Mouse (Mus musculus): ENCODE results near the gene Xkrx. TPM values are rescaled to one million over a fixed set of nuclear protein-coding genes. Genes with fewer than 3 reads are reported as not detected.
A peak's percentile ranks its signal among the peaks of the same experiment; 100 is the strongest.
"Not testable (repeated sequence)": the region's sequence is repeated elsewhere in the genome, so short reads cannot be mapped to it uniquely, and the experiment has no call there.

Xkrx gene
- polyA plus RNA-seq (2015; fragmentation: Nextera tagmentation; extraction: Ambion mirVana) = 0.09 TPM in 1 of 2 replicates, not detected in the other

GRCm38 (mm10) chrX:134162043-134162720, at the start of gene Xkrx:
TSS of gene Xkrx (minus strand) at chrX:134162076.
- Histone ChIP-seq H3K4me1 (replicated peaks) (no peaks in the 10 kb centered on the region), H3K9me3 (replicated peaks) (no peaks in the 10 kb centered on the region), H3K4me2 (0 out of 2 replicates have a peak within 1 kb of the TSS, but pooled peaks have one; percentile 10), H3K27ac (no peak within 1 kb of the TSS), H3K9ac (no peak within 1 kb of the TSS), H3K27me3 (peaks cover 12% of the 10 kb centered on the region; the same call in 1 of the 2 replicates), H3K4me3 (replicated peaks) (no peak within 1 kb of the TSS), H3K36me3 (no peaks in the 10 kb centered on the region)
- DNase-seq (no peak), ATAC-seq (ENCODE audit: low read depth) (no peak)
- 33% methylated on average over 16 of the region's 16 CpGs for WGBS (ENCODE audit: insufficient replicate concordance)

GRCm38 (mm10) chrX:134211151-134211642, 49.3 kb upstream of the Xkrx start:
- no peak for DNase-seq
- no peaks in the 10 kb centered on the region for H3K36me3 ChIP-seq
- 76% methylated on average over 7 of the region's 7 CpGs for WGBS (ENCODE audit: insufficient replicate concordance)
- H3K4me1 ChIP-seq (replicated peaks) = peaks cover 6% of the 10 kb centered on the region
- H3K4me3 ChIP-seq (replicated peaks) = no peak overlapping the region
- H3K9me3 ChIP-seq (replicated peaks) = no peaks in the 10 kb centered on the region
- H3K4me2 ChIP-seq = no peak overlapping the region
- ATAC-seq (ENCODE audit: low read depth) = no peak
- H3K9ac ChIP-seq = no peak overlapping the region
- no peak overlapping the region for H3K27ac ChIP-seq
- H3K27me3 ChIP-seq = no peaks in the 10 kb centered on the region

GRCm38 (mm10) chrX:134208491-134208890, 46.6 kb upstream of the Xkrx start:
- Histone ChIP-seq H3K4me1 (replicated peaks) (peaks cover 6% of the 10 kb centered on the region), H3K27ac (peak overlapping the region; percentile 27), H3K36me3 (no peaks in the 10 kb centered on the region), H3K9me3 (replicated peaks) (no peaks in the 10 kb centered on the region), H3K9ac (no peak overlapping the region), H3K4me3 (replicated peaks) (no peak overlapping the region), H3K27me3 (no peaks in the 10 kb centered on the region), H3K4me2 (no peak overlapping the region)
- 49% methylated on average over 2 of the region's 2 CpGs for WGBS (ENCODE audit: insufficient replicate concordance)
- peak; percentile 9 for DNase-seq
- ATAC-seq (ENCODE audit: low read depth) = peak; percentile 94

- ATAC-seq (ENCODE audit: low read depth); H3K4me3 ChIP-seq (replicated peaks); H3K9me3 ChIP-seq (replicated peaks); H3K27ac ChIP-seq; H3K27me3 ChIP-seq; DNase-seq; H3K4me2 ChIP-seq; H3K4me1 ChIP-seq (replicated peaks); H3K9ac ChIP-seq; H3K36me3 ChIP-seq: not testable (repeated sequence)
- WGBS (ENCODE audit: insufficient replicate concordance) = 83% methylated on average over 9 of the region's 9 CpGs
Measured at GRCm38 (mm10) chrX:134187201-134187600, 25.3 kb upstream of the Xkrx start, which contains the start of gene Arl13a. TSS of gene Arl13a (plus strand) at chrX:134187501.

GRCm38 (mm10) chrX:134174699-134175098, 12.8 kb upstream of the Xkrx start:
- Histone ChIP-seq H3K9ac (no peak overlapping the region), H3K27ac (no peak overlapping the region), H3K36me3 (no peaks in the 10 kb centered on the region), H3K9me3 (replicated peaks) (no peaks in the 10 kb centered on the region), H3K27me3 (no peaks in the 10 kb centered on the region), H3K4me1 (replicated peaks) (no peaks in the 10 kb centered on the region), H3K4me2 (no peak overlapping the region), H3K4me3 (replicated peaks) (no peak overlapping the region)
- DNase-seq = no peak
- 85% methylated on average over 1 of the region's 1 CpGs for WGBS (ENCODE audit: insufficient replicate concordance)
- ATAC-seq (ENCODE audit: low read depth) = no peak

GRCm38 (mm10) chrX:134170584-134170983, 8.7 kb upstream of the Xkrx start:
- DNase-seq (no peak), ATAC-seq (ENCODE audit: low read depth) (no peak)
- H3K4me2 ChIP-seq = no peak overlapping the region
- 84% methylated on average over 1 of the region's 1 CpGs for WGBS (ENCODE audit: insufficient replicate concordance)
- H3K27ac ChIP-seq = no peak overlapping the region
- no peaks in the 10 kb centered on the region for H3K27me3 ChIP-seq
- no peaks in the 10 kb centered on the region for H3K4me1 ChIP-seq (replicated peaks)
- no peak overlapping the region for H3K4me3 ChIP-seq (replicated peaks)
- no peak overlapping the region for H3K9ac ChIP-seq
- H3K36me3 ChIP-seq = no peaks in the 10 kb centered on the region
- no peaks in the 10 kb centered on the region for H3K9me3 ChIP-seq (replicated peaks)

- ATAC-seq (ENCODE audit: low read depth) = no peak
Measured at GRCm38 (mm10) chrX:134163484-134163883, 1.6 kb upstream of the Xkrx start.

GRCm38 (mm10) chrX:134162826-134163225, 950 bp upstream of the Xkrx start:
- Histone ChIP-seq H3K9me3 (replicated peaks) (no peaks in the 10 kb centered on the region), H3K4me2 (0 out of 2 replicates have a peak overlapping the region, but pooled peaks have one; percentile 10), H3K27ac (no peak overlapping the region), H3K4me3 (replicated peaks) (no peak overlapping the region), H3K4me1 (replicated peaks) (no peaks in the 10 kb centered on the region), H3K9ac (no peak overlapping the region), H3K27me3 (peaks cover 12% of the 10 kb centered on the region; the same call in 1 of the 2 replicates), H3K36me3 (no peaks in the 10 kb centered on the region)
- ATAC-seq (ENCODE audit: low read depth) (no peak), DNase-seq (no peak)
- WGBS (ENCODE audit: insufficient replicate concordance) = 26% methylated on average over 11 of the region's 11 CpGs

More at GRCm38 (mm10) chrX:134163484-134163883, 1.6 kb upstream of the Xkrx start:
- Histone ChIP-seq H3K27ac (no peak overlapping the region), H3K9ac (no peak overlapping the region), H3K27me3 (peaks cover 12% of the 10 kb centered on the region; the same call in 1 of the 2 replicates), H3K4me1 (replicated peaks) (no peaks in the 10 kb centered on the region), H3K9me3 (replicated peaks) (no peaks in the 10 kb centered on the region), H3K4me3 (replicated peaks) (no peak overlapping the region), H3K4me2 (no peak overlapping the region), H3K36me3 (no peaks in the 10 kb centered on the region)
- no peak for DNase-seq
- WGBS (ENCODE audit: insufficient replicate concordance) = 17% methylated on average over 4 of the region's 4 CpGs

- WGBS (ENCODE audit: insufficient replicate concordance) = 70% methylated on average over 2 of the region's 2 CpGs
- DNase-seq = no peak
- Histone ChIP-seq H3K9me3 (replicated peaks) (no peaks in the 10 kb centered on the region), H3K27ac (no peak overlapping the region), H3K4me1 (replicated peaks) (no peaks in the 10 kb centered on the region), H3K9ac (no peak overlapping the region), H3K4me3 (replicated peaks) (no peak overlapping the region), H3K36me3 (no peaks in the 10 kb centered on the region), H3K27me3 (peaks cover 12% of the 10 kb centered on the region; the same call in 1 of the 2 replicates), H3K4me2 (no peak overlapping the region)
- no peak for ATAC-seq (ENCODE audit: low read depth)
Measured at GRCm38 (mm10) chrX:134160442-134160841, 1.4 kb downstream of the Xkrx start.

GRCm38 (mm10) chrX:134158151-134158550, 3.7 kb downstream of the Xkrx start:
- H3K27ac ChIP-seq = no peak overlapping the region
- no peak overlapping the region for H3K9ac ChIP-seq
- no peak overlapping the region for H3K4me2 ChIP-seq
- H3K36me3 ChIP-seq = no peaks in the 10 kb centered on the region
- WGBS (ENCODE audit: insufficient replicate concordance) = 38% methylated on average over 7 of the region's 7 CpGs
- H3K4me1 ChIP-seq (replicated peaks) = no peaks in the 10 kb centered on the region
- ATAC-seq (ENCODE audit: low read depth) = no peak
- DNase-seq = no peak
- peaks cover 12% of the 10 kb centered on the region; the same call in 1 of the 2 replicates for H3K27me3 ChIP-seq
- no peak overlapping the region for H3K4me3 ChIP-seq (replicated peaks)
- no peaks in the 10 kb centered on the region for H3K9me3 ChIP-seq (replicated peaks)

- Histone ChIP-seq H3K4me2 (no peak overlapping the region), H3K4me1 (replicated peaks) (0 out of 2 replicates have a peak, but pooled peaks cover 2% of the 10 kb centered on the region), H3K27me3 (no peaks in the 10 kb centered on the region), H3K4me3 (replicated peaks) (no peak overlapping the region), H3K9ac (no peak overlapping the region), H3K36me3 (no peaks in the 10 kb centered on the region), H3K9me3 (replicated peaks) (no peaks in the 10 kb centered on the region), H3K27ac (no peak overlapping the region)
- DNase-seq (peak; percentile 1), ATAC-seq (ENCODE audit: low read depth) (peak; percentile 48; the same call in 1 of the 2 replicates)
- 20% methylated on average over 4 of the region's 4 CpGs for WGBS (ENCODE audit: insufficient replicate concordance)
Measured at GRCm38 (mm10) chrX:134141986-134142385, 19.9 kb downstream of the Xkrx start.
